Mouse (Mus musculus) megakaryocyte, embryonic 14.5 days (primary cell): ENCODE results near the gene Arhgap42.

Source experiments
- FLI1 ChIP-seq: IDR thresholded peaks from 2 replicates; pipeline ENCODE4 v1.6.1; 2012; ENCODE audit warnings: low read length, inconsistent platforms, mixed read lengths
- GATA1 ChIP-seq: IDR thresholded peaks from 3 replicates; pipeline ENCODE4 v1.6.1; 2012; ENCODE audit warnings: mixed read lengths, low read length, inconsistent platforms, borderline replicate concordance

GRCm38 (mm10) chr9:9174206-9174605 is 64.7 kb downstream of the Arhgap42 start:
- TF ChIP-seq GATA1 (no peak), FLI1 (no peak)
